Mouse (Mus musculus): ENCODE measurements around the gene Pyroxd2. TPM values are rescaled to one million over a fixed set of nuclear protein-coding genes. Genes with fewer than 3 reads are reported as not detected.
"Not testable (repeated sequence)": the region's sequence is repeated elsewhere in the genome, so short reads cannot be mapped to it uniquely, and the experiment has no call there.

Pyroxd2 gene
- 1 to 10 TPM; 3.3 to 4.2 TPM for total RNA-seq (2021)
- long read RNA-seq, partial matches to known transcripts: 2 of 7 reads
- long read RNA-seq, other reads (novel, unspliced or antisense): 2 of 7 reads

DNA sequence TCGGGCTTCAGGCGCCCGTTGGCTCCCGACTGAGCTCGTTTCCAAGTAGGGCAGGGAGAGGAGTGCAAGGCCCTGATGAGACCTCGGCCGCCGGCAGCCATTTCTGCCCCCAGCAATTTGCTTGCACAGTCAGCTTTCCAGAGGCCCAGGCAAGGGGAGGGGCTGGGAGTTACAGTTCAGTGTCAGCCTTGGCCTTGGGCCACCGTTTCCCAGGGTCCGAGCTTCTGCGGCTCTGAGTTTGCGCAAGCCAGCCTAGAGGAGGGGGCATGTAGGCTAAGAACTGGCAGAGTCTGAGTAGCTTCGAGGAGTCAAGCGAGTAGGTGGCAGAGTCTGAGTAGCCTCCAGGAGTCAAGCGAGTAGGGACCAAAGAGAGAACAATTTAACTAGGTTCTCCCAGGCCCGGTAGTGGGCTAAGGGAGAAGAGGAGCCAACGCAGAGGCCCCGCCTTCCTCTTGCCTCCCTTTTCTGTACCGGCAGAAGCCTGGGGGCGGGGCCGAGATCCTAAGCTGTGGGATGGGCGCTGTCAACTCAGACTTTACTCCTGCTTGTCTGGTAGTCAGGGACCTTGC lies at the start of gene Pyroxd2:
TSS of gene Pyroxd2 (minus strand) at position 413 of the 569 bp plus-strand sequence.
- peak; percentile 73 to 76 for DNase-seq (ENCODE audit: low spot score in 2 of 2)

DNA sequence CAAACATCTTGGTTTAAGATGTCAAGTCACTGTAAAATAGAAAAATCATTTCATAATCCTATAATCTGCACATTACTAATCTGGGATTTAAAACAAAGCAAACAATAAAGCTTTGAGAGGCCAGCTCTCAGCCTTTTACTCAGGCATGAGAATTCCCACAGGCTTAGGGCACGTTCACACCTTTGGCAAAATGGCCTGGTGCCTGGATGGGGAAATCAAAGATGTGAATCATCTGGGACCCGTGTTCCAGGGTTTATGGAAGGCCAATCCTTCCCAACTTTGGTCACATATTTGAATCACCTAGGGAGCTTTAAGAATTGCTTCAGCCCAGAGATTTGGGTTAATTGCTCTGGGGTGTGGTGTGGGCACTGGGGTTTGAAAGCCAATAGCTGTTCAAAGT lies 45.3 kb upstream of the Pyroxd2 start:
- DNase-seq (ENCODE audit: low spot score in 2 of 2): no peak

DNA sequence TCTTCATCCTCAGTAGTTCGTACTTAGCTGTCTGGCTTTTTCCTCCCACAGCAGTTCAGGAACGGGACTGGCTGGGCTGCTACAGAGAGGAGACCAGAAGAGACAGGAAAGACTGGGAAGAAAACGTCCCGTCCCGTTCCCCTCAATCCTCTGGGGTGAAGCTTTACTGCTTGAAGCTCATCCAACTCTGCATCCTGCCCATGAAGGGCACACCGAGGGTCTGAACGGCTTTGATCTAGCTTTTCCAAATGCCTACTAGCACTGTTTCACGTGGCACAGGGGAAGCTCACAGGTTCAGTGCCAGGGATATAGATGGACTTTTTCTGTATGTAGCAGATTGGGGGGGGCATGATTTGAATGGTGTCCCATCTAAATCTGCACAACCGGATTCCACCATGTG lies 43.2 kb upstream of the Pyroxd2 start:
- DNase-seq (ENCODE audit: low spot score in 2 of 2): no peak

DNA sequence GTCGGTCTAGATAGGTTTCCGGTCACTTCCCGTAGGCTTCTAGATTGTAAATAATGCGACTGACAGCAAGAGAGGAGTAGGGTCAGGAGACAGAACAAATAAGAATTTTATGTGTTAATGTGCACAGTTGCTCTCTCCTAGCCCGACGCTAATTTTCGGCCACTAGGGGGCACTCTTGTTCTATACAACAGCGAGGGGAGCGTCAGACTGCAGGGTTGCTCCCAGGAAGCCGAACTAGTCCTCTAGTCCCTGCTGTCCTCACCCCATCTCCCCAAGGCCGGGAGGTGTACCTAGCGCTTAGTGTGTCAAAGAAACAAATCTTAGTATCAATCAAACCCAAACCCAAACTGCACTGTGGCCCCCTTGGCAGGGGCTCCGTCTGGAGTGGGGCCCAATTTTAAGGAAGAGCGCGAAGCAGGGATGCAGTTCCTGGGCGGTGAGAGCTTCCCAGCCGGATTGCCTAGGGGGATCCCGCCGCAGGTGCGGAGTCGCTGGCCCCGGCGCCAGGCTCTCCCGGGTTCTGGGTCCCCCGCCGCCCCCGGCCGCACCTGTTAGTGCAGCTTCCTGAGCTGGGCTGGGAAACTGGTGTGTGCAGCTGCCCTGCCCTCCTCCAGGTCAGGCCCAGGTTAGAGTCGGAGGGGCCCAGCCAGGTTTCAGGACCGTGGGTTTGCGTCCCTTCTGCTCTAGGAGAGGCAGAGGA lies 42.5 kb upstream of the Pyroxd2 start:
- peak; percentile 96 to 98 for DNase-seq (ENCODE audit: low spot score in 2 of 2)

DNA sequence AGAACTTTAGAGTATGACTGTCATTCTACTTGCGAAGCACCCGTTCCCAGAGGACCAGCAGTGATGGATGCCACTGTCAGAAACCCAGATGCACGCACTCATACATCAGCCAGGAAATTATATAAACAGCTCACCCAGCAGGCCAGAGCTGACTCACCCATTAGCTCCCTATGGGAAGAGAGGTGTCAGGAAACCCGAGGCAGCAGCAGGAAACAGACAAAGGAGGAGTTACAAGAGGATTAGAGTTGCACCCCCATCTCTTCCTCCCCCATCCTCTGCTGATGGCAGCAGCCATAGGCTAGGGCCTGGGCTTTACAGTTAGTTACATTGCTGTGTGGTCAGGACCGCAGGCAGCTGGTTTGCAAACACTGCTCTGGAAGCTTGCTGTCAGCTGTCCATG lies 35.7 kb upstream of the Pyroxd2 start:
- no peak for DNase-seq (ENCODE audit: low spot score in 2 of 2)

DNA sequence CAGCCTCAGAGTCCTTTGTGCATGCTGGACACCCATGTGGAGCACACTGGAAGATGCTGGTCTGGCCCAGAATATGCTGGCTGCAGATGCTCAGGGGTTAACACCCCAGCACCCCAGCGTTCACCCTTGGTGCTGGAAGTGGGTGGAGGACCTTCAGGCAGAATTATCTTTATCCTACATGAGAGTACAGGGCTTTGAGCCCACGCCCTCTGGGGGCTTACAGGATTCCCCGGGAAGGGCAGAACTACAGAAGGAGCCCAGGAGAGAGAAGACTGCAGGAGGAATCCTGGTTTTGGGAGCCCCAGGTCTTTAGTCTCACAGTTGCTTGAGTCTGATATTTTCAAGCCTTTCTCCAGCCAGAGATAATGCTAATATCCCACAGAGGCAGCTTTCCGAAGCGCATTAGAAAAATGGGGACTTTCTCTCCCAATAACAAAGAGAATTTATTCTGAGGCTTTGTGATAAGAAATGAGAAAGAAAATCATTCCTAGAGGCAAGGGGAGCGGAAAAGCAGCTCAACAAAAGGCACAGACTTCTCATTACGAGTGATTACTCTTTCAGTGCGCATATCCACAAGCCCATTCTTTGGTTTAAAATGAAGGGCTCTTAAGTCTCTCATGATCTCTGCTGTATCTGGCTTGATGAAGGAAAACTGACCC lies 33.1 kb upstream of the Pyroxd2 start:
- no peak for DNase-seq (ENCODE audit: low spot score in 2 of 2)

DNA sequence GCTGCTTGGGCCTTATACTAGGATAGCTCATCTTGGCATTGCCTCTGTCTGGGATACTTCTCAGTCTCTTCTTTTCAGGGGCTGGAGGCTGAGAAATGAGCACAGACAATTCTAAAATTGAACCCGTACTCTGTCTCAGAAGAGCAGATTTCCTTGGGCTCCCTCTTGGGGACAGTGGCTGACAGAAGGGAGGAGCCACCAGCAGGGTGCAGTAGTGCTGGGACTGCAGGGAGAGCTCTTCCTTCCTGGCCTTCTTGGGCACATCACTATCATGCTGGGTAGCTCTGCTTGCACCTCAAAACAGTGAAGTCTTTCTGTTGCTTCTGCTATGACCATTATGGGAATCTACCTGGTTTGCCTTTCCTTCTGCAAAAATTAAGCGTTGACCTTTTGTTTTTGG lies 32.6 kb upstream of the Pyroxd2 start:
- DNase-seq (ENCODE audit: low spot score in 2 of 2): no peak

DNA sequence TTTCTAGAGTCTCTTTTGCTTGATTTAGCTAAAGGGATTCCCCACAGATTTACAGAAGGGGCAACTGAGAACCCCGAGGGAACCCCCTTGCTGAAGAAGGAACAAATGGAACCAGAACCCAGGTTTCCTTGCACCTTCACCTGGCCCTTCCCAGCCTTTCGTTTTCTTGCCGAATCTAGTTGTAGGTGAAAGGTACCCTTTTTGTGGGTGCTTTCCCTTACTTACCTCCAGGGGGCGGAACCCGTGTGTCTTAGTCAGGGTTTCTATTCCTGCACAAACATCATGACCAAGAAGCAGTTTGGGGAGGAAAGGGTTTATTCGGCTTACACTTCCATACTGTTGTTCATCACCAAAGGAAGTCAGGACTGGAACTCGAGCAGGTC lies 27.6 kb upstream of the Pyroxd2 start:
- not testable (repeated sequence) for DNase-seq (ENCODE audit: low spot score in 2 of 2)

DNA sequence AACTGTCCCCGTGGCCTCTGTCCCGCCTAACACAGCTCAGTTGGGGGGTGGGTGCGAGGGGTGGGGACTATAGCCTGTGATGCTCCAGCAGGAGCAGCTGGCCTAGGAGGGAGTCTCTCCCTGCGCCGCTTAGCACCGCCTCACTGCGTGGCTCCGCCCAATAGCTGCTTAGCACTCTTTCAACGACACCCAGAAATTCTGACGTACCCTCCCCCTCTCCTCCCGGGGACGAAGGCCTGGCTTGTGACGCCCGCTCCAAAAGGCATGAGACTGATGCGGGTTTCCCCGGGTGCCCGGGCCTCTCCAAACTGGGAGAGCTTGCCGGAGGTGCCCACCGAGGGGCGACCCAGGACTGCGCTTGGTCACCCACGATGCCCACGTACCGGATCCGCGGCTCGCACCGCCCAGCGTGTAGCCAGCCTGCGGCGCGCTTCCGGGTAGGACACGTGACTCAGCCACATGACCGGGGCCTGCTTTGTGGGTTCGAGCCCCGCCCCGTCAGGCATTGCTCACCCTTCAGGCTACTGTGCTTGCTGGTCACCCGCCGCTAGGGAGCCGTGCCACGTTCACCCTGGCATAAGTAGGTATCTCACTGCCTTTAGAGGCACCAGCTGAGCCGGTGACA lies 27.1 kb upstream of the Pyroxd2 start, which contains the start of gene Hps1:
TSS of gene Hps1 (minus strand) at position 448 of the 625 bp plus-strand sequence.
- peak; percentile 88 to 93 for DNase-seq (ENCODE audit: low spot score in 2 of 2)

DNA sequence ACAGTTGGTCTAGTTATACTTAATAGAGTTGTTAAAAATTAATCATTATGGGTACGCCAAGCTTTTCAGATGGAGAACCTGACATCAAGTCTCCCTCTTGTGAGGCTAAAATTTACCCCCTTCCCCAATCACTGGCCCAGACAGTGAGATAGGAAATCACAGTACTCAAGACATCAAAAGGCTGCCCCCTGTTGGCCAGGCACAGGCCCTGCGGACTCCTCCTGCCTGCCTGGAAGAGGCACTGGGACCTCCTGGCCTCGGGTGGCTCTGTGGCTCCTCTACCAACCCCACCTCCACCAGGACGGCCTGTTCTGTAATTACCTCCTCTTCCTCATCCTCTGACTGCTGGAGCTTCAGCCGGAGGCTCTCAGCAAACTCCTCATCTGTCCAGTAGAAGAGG lies 25.2 kb upstream of the Pyroxd2 start:
- DNase-seq (ENCODE audit: low spot score in 2 of 2): no peak

DNA sequence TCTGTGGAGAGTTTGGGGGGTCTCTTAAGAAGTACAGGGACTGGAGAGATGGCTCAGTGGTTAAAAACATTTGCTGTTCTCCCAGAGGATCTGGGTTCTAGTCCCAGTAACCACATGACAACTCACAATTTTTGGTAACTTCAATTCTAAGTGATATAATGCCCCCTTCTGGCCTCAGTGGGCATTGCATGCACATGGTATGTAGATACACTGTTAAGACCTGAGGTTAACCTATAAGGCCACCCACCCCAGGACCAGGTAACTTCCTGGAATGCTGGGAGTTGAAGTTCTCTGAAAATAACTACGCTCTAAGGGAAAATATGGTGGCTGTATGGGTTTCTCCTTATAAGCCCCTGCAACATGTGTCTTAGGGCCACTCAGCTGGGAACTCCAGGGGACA lies 24.2 kb upstream of the Pyroxd2 start:
- no peak for DNase-seq (ENCODE audit: low spot score in 2 of 2)

DNA sequence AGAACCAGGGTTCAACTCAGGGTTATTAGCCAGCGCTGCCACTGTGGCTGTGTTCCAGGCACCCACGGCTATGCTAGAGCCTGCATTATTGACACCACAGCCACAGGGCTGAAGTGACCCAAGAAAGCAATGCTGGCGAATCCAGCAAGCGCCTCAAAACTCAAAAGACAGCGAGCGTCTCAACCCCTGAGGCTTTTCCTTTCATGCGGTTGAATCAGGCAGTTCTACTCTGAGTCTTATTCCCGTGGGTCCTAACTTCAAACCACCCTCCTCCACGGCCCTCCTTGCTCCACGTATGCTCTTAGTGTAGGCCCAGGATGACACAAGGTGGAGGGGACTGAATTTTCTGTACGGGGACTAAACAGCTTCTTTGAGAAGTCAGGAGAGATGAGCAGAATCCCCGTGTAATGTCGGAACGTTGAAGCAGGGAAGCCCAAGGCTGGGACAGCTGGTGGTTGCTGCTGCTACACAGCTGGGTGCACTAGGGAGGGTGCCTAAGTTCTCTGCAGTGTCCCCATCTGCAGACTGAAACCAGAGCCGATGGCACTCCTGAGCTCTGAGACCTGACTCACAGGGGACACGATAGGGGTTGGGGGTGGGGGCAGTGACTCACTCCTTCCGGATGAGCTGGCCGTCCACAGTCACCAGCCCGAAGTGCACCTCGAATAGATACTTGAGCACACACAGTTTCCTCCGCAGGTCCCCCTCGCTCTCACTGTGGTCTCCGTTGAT lies 17.7 kb upstream of the Pyroxd2 start:
- DNase-seq (ENCODE audit: low spot score in 2 of 2): no peak

DNA sequence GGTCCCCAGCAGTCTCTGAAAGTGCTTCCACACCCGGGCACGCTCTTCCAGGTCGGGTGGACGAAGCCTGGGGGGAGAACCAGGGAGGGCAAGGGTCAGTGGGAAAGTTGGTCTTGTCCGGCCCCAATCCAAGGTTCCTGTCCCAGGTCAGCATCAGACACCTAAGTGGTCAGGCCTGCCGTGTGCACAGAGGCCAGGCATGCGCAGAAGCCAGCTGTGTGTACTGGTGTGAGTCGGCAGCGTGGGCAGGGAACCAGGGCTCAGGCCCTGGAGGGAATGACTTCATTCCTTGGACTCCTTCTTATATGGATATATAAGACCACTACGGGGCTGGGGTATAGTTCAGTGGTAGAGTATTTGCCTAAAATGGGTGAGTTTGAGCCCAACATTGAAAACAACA lies 17.1 kb upstream of the Pyroxd2 start:
- no peak for DNase-seq (ENCODE audit: low spot score in 2 of 2)

DNA sequence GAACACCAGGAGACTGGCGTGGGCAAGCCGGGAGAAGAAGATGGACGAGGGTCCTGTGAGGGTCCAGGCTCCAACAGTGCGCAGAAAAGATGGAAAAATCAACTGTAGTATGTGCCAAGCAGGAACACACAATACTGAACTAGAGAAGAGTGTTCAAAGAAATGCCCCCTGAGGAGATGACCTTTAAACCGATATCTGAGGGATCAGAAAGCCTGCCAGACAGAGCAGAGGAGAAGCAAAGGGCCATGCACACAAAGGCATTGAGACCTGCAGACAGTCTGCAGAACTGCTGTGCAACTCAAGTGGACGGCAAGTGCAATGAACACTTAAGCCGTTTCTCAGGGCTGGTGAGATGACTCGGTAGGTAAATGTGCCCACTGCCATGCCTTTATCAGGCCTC lies 14.8 kb upstream of the Pyroxd2 start:
- DNase-seq (ENCODE audit: low spot score in 2 of 2): no peak

DNA sequence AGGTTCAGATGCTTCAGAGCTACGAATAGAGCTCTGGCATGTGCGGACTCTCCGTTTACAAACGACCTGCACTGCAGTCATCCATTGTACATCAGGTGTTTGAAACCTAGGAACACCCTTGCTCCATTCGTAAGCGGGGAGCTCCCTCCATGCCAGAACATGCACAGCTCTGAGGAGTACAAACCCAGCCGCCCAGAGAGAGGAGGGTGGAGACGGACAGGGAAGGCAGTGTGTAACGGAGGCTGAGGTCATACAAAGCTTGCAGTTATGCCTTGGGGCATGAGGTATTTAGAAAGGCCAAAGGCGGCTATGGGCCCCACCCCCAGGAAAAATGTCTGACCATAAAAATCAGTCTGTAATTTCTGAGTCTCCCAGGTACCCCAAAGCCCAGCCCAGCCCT lies 11.8 kb upstream of the Pyroxd2 start:
- no peak for DNase-seq (ENCODE audit: low spot score in 2 of 2)

DNA sequence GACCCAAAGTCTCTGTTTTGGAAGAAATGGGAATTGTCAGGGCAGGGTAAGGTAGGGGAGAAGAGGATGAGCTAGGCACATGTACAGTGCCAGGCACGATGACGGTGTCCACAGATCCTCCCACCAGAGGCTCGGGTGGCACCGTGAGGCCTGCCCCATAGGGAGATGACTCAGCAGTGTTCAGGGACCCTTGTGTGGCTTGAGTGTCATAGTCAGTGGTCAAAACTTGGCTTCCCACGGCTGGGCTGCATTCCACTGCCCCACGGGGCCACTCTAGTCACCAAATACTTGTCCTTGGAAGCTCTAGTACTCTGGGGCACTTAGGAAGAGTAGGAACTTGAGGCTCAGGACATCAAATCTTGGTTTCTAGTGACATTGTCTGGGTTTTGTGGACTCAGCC lies 4.1 kb upstream of the Pyroxd2 start:
- DNase-seq (ENCODE audit: low spot score in 2 of 2): no peak

DNA sequence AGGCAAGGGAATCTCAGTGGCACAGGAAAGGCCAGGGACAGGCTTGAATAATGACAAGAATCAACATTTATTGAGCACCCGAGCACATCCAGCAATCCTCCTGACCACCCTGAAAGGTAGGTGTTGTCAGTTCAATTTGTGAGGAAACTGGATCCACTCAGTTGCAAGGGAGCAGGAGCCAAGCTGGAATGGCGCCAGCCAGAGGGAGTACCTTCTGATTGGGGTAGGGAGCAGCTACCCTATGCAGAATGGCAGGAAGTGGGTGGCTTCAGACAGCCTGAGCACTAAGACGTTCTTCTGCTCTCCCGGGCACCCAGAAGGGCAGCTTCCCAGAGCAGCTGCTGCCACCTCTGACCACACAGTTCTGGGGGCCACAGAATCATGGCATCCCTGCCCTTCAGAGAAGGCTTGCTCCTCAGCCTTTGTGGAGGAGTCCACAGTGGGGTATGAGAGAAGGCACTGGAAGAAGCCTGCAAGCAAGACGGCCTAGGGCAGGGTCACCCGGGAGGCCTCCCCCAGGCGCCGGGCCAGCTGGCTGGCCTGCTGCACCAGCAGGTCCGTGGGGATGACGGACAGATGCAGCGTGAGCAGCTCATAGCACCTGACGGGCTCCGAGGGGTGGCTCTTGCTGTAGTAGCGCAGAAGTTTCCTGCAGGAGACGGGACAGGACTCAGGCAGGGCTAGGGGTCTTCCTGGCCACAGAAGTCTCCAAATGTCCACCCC lies 2.7 kb upstream of the Pyroxd2 start:
- DNase-seq (ENCODE audit: low spot score in 2 of 2): no peak

DNA sequence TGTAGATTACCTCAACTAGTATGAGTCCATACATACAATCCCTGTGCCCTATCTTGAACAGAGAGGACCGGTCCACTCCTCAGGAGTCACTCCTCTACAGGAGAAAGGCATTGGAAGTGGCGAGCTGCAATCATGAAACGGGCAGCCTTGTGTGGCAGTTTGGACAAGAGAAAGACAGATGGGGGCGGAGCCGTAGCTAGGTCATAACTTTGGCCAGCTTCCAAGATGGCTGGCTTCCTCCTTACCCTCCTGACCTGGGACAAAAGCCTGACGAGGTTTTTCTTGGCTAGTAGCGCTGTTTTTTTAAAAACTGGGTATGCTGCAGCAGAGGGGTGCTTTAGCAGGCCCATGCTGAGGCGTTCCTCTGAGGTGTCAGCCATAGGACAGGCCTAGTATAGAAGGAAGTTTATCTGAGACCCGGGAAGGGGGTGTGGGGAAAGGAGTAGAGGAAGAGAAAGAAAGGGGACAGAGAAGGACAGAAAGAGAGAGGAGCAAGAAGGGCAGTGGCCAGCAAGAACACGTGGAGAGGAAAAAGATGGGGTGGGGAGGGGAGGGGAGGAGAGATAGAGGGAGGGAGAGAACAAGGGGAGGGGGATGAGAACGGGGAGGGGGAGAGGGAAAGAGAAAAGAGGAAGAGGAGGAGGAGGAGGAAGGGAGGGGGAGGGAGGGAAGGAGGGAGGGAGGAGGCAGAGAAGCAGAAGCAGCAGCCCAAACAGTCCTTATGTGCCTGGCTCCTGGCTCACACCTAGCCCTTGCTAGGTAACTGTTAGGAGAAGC lies 754 bp upstream of the Pyroxd2 start:
- DNase-seq (ENCODE audit: low spot score in 2 of 2): peak; percentile 38 to 42

DNA sequence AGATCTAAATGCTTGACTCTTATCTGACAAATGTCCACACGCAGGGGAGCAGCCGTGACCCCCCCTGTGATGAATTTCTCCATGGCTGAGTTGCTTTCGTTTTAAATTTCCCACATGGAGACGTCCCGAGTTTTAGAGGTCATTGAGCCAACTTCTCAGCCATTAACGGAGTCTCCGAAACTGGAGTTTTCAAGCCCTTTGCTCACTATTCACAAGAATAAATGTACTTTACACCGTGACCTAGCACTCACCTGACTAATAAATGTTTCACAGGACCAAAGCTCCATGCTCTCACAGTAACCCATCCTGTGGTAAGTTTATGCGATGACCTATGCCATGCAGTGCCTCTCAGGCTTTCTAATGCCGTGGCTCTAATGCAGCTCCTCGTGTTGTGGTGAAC lies 2.4 kb downstream of the Pyroxd2 start:
- no peak for DNase-seq (ENCODE audit: low spot score in 2 of 2)

DNA sequence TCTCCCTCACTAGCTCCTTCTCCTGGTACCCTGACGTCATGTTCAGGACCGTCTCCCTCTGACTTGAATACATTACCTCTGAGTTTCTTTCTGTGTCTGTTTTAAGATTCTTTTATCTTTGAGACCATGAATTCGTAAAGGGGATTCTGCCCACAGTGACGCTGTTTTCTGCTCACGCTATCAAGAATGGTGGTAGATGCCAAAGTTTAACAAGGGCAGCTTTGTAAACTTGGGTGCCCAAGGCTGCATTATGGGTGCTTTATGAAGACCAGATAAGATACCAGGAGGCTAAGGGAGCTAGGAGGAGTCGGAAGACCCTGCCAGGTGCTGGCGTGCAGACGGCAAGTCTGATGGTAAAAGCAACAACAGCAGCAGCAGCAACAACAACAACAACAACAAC lies 5.9 kb downstream of the Pyroxd2 start:
- DNase-seq (ENCODE audit: low spot score in 2 of 2): no peak

Measured in layer of hippocampus, postnatal 10 days (tissue).